Mouse (Mus musculus) heart, adult 11 months (tissue): ENCODE results near the gene Atp13a3.
"Not testable (repeated sequence)": the region's sequence is repeated elsewhere in the genome, so short reads cannot be mapped to it uniquely, and the experiment has no call there.

Source experiments
- DNase-seq: peaks from one replicate; pipeline ENCODE4 v3.0.0; 2022

Atp13a3 gene

GRCm38 (mm10) chr16:30405925-30406670 lies at the start of gene Atp13a3:
Gene Atp13a3 (minus strand): TSS chr16:30405975.
- no peak for DNase-seq

- DNase-seq: peak; percentile 28
These were observed 47.6 kb upstream of the Atp13a3 start for GRCm38 (mm10) chr16:30453213-30453975.

DNA sequence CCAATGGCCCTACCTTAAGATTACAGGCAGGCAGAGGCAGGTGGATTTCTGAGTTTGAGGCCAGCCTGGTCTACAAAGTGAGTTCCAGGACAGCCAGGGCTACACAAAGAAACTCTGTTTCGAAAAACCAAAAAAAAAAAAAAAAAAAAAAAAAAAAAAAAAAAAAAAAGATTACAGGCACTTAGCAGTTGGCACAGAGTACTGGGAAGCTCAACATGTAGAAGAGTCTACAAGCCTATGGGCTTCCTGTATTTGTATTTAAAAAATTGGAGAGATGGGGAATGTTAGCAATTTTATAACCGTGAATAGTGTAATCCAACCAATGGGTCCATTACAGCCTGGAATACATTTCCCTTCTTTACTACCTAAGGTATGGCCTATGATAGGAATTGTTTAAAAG lies 45.4 kb upstream of the Atp13a3 start:
- not testable (repeated sequence) for DNase-seq

- DNase-seq: no peak
These were observed 43.2 kb upstream of the Atp13a3 start for GRCm38 (mm10) chr16:30449017-30449416.

DNA sequence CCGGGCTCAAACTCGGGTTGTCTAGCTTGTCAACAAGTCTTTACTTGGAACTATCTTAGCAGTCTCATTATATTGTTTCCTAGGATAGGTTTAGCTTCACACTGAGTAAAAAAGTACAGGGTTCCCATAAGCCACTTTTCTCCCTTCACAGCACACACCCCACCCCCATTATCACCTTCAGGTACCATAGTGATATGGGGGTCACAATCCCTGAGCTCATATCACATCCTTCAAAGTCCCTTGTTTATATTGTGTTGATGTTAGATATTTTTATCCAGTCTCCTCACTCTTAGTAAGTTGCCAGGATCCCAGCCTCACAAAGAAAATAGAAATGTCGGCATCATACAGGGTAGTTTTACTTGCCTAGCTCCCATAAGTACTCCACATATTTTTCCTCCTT lies 42.4 kb upstream of the Atp13a3 start:
- no peak for DNase-seq

DNA sequence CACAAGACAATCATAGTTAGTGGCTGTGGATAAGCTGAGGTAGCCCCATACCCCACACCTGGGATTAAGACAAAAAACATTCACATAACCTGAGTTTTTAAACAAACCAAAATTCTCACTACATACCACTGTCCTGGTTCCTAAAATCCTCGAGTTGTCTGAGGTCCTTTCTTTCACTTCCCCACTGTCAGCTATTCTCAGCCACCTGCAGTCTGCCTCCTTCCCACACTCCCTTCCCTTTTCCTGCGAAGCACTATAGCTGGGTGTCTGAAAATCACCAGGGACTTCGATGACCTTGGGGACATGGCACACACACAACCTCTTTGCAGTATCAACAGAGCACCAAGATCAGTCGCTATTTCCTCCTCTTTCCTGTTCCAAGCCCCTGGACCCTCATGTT lies 41.9 kb upstream of the Atp13a3 start:
- no peak for DNase-seq

GRCm38 (mm10) chr16:30443411-30443810 lies 37.6 kb upstream of the Atp13a3 start:
- DNase-seq: peak; percentile 81

- peak; percentile 72 for DNase-seq
These were observed 36.7 kb upstream of the Atp13a3 start for GRCm38 (mm10) chr16:30442451-30442850.

DNA sequence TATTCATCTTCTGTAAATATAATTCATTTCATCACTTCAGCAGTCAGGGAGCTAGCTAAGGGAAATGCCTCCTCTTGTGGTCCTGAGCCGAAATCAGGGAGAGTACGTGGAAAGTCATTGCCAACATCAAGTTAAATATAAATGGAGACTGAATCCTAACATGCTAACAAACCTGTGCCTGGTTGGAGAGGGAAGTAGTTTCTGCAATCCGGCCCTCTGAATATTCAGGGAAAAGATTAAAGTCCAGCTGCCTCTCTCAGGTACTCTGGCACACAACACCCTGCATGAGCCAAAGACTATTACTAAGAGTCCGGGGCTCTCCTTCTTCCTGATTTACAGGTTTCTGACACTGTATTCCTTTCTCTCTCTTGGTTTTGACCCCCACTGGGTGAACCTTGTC lies 35.6 kb upstream of the Atp13a3 start:
- DNase-seq: no peak

- peak; percentile 61 for DNase-seq
These were observed 34.1 kb upstream of the Atp13a3 start for GRCm38 (mm10) chr16:30439841-30440240.

DNA sequence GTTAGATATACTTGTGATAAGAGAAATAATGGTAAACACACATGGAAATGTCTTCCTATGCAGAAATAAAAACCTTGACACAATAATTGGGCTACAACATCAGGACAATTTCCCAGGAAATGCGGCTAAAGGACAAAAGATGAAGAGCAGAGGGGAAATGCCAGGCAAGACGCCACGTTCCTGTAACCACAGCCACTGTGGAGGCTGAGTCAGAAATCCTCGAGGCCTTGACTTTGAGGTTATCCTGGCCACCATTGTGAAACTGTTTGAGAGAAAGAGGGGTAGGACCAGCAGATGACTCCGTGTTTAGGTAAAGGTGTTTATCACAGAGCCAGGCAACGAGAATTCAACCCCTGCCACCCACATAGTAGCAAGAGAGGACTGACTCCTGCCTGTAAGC lies 33.6 kb upstream of the Atp13a3 start:
- DNase-seq: no peak

- peak; percentile 65 for DNase-seq
These were observed 30.5 kb upstream of the Atp13a3 start for GRCm38 (mm10) chr16:30436276-30436675.

DNA sequence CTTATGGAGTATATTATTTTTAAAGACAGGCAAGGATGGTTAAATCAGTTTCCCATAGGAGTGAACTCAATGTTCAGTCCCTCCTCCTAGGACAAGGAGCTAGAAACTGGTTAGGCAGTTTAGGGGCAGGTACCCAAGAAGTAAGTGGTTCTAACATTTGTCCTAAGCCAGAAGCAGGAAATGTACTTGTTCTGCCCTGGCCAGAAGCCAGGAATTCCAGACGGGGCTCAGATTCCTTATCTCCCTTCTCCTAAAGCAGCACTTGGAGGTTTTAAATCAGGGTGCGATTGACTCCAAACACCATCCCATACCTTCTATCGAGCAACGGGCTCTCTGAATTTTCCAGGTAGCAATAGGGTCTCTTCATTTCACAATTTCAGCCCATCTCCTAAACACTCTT lies 29.6 kb upstream of the Atp13a3 start:
- peak; percentile 33 for DNase-seq

GRCm38 (mm10) chr16:30433148-30433547 lies 27.4 kb upstream of the Atp13a3 start:
- DNase-seq: no peak

GRCm38 (mm10) chr16:30432111-30432510 lies 26.3 kb upstream of the Atp13a3 start:
- DNase-seq: no peak

DNA sequence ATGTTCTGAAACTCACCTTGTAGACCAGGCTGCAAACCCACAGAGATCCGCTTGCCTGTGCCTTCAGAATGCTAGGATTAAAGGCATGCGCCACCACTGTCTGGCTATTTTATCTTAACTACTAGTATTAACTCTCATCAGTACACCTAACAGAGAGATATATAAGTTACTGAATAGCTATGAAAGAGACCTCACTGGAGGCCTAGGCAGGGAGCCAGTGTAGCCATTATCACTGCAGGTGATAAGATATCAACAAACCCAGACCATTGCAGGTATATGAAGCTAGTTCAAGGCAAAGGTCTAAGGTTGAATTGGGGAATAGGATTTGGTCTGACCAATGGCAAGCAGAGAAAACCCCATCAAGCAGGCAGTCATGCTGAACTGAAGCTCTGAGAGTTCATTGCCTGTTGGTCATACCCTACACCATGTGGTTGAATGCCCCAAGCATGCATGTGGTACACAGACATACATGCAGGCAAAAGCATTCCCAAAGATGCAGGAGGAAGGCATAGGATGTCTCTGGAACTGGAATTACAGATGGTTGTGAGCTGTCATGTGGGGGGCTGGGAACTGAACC lies 24.8 kb upstream of the Atp13a3 start:
- DNase-seq: peak; percentile 27

DNA sequence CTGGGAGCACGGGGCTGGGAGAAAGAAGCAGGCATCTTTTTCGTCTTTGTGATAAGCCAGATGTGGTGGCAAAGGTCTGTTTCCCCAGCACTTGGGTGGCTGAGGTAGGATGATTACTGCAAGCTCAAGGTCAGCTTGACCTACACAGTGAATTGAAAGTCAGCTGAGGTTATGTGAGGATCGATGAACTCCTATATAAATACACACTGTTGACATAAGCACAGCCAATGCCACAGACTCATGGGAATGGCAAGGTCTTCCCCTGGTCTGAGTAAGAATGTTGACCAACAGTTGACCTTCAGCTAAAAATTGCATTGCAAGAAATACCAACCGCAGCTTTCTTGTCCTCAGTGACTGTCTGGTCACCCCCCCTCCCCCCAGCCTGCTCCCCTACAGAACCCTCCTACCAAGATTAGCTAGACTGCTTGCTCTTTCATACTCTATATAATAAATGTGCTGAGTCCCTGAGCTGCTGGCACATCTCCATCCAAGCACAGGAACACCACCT lies 23.0 kb upstream of the Atp13a3 start:
- no peak for DNase-seq

GRCm38 (mm10) chr16:30427466-30427865 lies 21.7 kb upstream of the Atp13a3 start:
- peak; percentile 77 for DNase-seq

DNA sequence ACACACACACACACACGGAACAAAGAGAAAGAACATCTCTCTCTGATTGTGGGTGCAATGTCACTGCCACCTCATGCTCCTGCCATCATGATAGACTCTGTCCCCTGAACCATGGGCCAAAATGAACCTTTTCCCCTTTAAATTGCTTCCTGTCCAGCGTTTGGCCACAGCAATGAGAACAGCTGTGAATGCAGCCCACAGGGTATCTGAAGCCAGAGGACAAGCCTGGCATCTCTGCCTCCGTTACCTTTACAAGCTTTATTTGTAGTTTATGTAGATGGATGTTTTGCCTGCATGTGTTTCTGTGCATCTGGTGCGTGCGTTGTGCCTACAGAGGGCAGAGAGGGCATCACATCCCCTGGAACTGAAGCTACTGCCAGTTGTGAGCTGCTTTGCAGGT lies 21.2 kb upstream of the Atp13a3 start:
- peak; percentile 34 for DNase-seq

DNA sequence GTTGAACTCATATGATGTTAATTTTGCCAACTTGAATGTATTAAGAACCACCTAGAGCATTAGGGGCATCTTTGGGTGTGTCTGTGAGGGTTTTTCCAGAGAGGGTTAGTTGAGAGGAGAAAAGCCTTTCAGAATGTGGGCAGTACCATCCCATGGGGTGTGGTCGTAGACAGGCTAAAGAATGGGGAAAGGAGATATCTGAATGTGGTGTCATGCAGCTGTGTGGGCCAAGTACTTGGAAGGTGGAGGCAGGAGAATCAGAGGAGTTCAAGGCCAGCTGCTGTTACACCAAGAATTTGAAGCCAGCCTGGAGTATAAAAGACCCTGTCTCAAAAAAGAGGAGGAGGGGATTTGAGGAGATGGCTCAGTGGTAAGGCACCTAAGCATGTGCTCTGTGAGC lies 20.2 kb upstream of the Atp13a3 start:
- no peak for DNase-seq

DNA sequence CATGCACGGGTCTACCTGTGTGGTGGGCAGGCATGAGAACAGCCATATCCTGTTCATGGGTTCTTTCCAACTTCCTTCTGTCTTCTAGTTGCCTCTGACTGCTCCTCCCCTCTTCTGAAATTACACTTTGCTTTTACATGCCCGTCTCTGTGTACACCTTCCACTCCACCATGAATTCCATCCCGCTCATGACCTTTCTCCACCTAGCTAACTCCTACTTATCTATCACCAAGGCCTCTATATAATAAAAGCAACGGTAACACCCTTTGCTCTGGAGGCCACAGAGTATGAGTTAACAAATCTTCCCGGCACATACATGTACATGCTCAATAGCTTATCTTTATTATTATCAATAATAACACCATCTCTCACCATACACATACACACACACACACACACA lies 18.3 kb upstream of the Atp13a3 start:
- no peak for DNase-seq

DNA sequence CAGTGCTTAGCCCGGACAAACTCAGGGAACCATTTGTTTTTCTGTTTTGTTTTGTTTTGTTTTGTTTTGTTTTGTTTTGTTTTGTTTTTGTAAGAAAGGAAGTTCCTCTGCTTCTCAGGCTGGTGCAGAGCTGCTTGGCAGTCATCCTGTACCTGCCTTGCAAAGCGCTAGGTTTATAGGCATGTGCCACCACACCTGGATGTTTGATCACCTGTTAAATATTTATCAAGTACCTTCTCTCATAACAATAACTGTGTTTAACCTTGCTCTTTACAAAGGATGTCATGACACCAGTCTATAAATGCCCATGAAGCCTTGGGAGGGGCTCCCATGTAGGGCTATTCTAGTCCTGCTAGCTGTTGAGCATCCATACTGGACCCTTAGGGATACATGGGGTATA lies 10.9 kb upstream of the Atp13a3 start:
- no peak for DNase-seq

DNA sequence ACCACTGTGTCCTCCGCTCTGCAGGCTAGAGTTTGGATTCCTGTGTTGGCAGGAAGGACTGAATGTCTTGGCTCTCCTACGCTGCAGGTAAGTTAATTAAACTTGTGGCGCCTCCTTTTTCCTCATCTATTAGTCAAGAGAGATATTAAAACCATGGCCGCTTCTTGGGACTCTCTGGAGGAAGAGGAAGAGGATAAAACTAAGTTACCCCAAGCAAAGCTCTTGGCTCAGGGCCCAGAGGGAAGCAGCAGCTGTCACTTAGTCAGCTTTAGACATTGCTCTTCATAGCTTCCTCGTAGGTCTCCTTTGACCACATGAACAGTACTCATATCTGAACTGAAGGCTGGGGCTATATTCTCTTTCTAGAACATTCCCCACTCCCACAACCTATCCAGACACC lies 10.5 kb upstream of the Atp13a3 start:
- peak; percentile 95 for DNase-seq

DNA sequence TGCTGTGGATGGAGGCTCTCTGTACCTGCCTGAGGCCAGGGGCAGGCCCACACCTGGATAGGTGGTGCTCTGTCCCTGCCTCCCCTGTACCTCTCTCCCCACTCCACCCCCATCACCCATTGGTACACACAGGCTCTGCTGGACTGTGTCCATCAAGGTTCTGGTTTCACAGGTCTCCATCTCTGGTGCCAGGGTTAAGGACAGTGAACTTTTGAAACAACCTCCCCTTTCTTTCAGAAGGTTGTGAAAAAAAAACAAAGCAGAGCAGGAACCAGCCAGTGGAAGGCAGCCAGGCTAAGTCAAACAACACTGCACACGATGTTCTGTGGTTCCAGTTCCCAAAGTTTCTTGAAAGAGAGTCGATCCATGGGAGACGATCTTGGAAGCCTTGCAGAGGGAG lies 6.9 kb upstream of the Atp13a3 start:
- no peak for DNase-seq
